Mouse (Mus musculus): ENCODE data around the gene Pcca.

DNA sequence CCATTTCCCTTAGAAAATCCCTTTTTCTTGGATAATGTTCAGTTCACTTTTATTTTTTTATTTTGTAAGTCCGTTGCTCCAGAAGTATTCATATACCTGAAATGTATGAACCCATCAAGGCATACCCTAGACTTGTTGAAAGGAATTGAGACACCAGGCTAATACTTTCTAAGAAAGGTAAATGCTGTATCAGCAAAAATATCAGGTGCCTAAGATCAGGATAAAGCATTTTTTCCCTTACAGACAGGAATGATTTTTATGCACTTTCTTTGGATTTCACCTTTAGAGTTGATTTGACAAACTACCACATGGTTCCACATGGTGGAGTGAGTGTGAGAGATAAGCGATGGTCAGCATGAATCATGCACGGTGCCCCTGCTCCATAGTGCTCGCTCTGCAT lies 259.2 kb downstream of the Pcca start:
- no peak for TF ChIP-seq ZNF384 (IDR thresholded peaks at IDR 0.05; ENCODE audit: low read depth, low read length)
- no peak for TF ChIP-seq ZC3H11A (IDR thresholded peaks at IDR 0.05; ENCODE audit: borderline replicate concordance, low read depth, low read length)
- TF ChIP-seq CHD2 (IDR thresholded peaks at IDR 0.05; ENCODE audit: low read depth, low read length) = no peak
- peak; percentile 83 for TF ChIP-seq MAFK (IDR thresholded peaks at IDR 0.05; ENCODE audit: insufficient read depth, low read depth, low read length)

All from ES-E14 (cell line).